Mouse (Mus musculus) olfactory bulb, adult 2 months (tissue): ENCODE results near the gene Bnc2.

Source experiments
- CTCF ChIP-seq: fragments of 200-500 bp; IDR thresholded peaks from 2 replicates; pipeline ENCODE4 v1.5.1; 2012; ENCODE audit warnings: low read depth, mild to moderate bottlenecking, low read length, moderate library complexity; ENCODE audit not compliant: insufficient read depth
- POLR2A ChIP-seq: fragments of 200-500 bp; IDR thresholded peaks from 2 replicates; pipeline ENCODE4 v1.6.1; 2012; ENCODE audit warnings: mild to moderate bottlenecking, low read depth, low read length, moderate library complexity; ENCODE audit not compliant: insufficient read depth

DNA sequence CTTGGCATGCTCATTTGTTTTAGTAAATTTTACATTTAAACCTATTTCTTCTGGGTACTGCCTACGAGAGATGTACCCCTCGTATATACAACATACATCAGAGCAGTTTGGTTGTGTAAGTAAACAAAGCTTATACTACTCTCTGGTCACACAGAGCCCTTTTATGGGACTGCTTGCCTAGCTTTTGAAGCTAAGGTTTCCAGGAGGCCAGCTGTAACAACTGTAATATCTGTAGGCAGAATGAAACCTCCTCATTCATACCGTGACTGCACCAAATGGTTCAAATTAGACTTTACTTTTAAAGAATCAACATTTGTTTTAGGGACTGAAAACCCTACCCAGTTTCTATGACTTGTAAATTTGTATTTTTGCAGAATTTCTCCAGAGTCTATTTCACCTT lies 372.1 kb downstream of the Bnc2 start:
- TF ChIP-seq CTCF, result no peak
- no peak for TF ChIP-seq POLR2A
